Mouse (Mus musculus) embryonic facial prominence, embryonic 13.5 days (tissue): Measurements from ENCODE around the gene Rnf148. TPM values are rescaled to one million over a fixed set of nuclear protein-coding genes. Genes with fewer than 3 reads are reported as not detected.

Experiments
- ATAC-seq: fragments of 200-750 bp; cut with Nextera tagmentation; 2 replicates; pipeline ENCODE4 v1.8.0; 2017; ENCODE audit warnings: low read depth; ENCODE audit not compliant: insufficient number of reproducible peaks, insufficient read depth, low FRiP score, low TSS enrichment
- H3K27ac ChIP-seq: fragments of 300-500 bp; sonication (generic); 2 replicates; pipeline ENCODE4 v1.5.1; 2015; ENCODE audit warnings: moderate library complexity, mild to moderate bottlenecking, inconsistent platforms
- H3K27me3 ChIP-seq: fragments of 300-500 bp; sonication (generic); 2 replicates; pipeline ENCODE4 v1.6.1; 2015; ENCODE audit warnings: mild to moderate bottlenecking, inconsistent platforms
- H3K36me3 ChIP-seq: fragments of 300-500 bp; sonication (generic); 2 replicates; pipeline ENCODE4 v1.6.1; 2015; ENCODE audit warnings: mild to moderate bottlenecking, inconsistent platforms
- H3K4me1 ChIP-seq: fragments of 300-500 bp; sonication (generic); 2 replicates; pipeline ENCODE4 v1.6.1; 2015; ENCODE audit warnings: inconsistent platforms
- H3K4me2 ChIP-seq: fragments of 300-500 bp; sonication (generic); 2 replicates; pipeline ENCODE4 v1.6.1; 2015; ENCODE audit warnings: moderate library complexity, mild to moderate bottlenecking, inconsistent platforms
- H3K4me3 ChIP-seq: fragments of 300-500 bp; sonication (generic); 2 replicates; pipeline ENCODE4 v1.5.1; 2015; ENCODE audit warnings: mild to moderate bottlenecking, inconsistent platforms
- H3K9ac ChIP-seq: fragments of 300-500 bp; sonication (generic); 2 replicates; pipeline ENCODE4 v1.6.1; 2015; ENCODE audit warnings: mild to moderate bottlenecking, inconsistent platforms
- H3K9me3 ChIP-seq: fragments of 300-500 bp; sonication (generic); 2 replicates; pipeline ENCODE4 v1.6.1; 2016; ENCODE audit warnings: inconsistent platforms
- WGBS: fragments of 180-500 bp; shearing (Covaris S2); methylation state at CpG from one replicate; pipeline ENCODE4 v1.1.7; 2015; ENCODE audit warnings: mixed read lengths; 5-methylcytosine and 5-hydroxymethylcytosine counted together
- polyA plus RNA-seq: library from polyadenylated mRNA; unstranded; fragments of >200 nt; fragmentation: Nextera tagmentation; extraction: Ambion mirVana; gene quantifications from 2 replicates; pipeline ENCODE4 v1.2.1, GENCODE M21; 2015

Rnf148 gene
- not detected in 2 replicates for polyA plus RNA-seq

DNA sequence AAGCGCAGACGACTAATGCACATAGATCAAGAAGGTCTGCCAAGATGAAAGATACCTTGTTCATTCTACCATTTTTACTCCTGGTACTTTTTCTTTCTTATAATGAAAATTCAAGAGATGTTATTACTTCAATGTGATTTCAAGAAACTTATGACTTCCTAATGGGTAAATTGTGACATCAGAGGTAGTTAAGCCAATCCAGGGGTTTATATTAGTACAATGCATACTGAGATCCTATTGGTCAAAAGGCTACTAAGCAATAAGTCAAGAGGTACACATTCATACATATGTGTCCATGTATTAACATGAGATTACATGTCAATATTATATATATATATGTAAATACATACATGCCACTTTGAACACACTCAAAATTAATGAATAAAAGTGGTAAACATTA is at the start of gene Rnf148:
Rnf148 (minus strand) TSS at position 101 of the 400 bp plus-strand sequence.
- Histone ChIP-seq H3K4me3 (no peak within 1 kb of the TSS), H3K27me3 (no peaks in the 10 kb centered on the region), H3K4me2 (no peak within 1 kb of the TSS), H3K9ac (no peak within 1 kb of the TSS), H3K9me3 (no peaks in the 10 kb centered on the region), H3K4me1 (no peaks in the 10 kb centered on the region), H3K36me3 (no peaks in the 10 kb centered on the region), H3K27ac (no peak within 1 kb of the TSS)
- WGBS, result 86% methylated on average over 2 of the region's 2 CpGs
- no peak for ATAC-seq

GRCm38 (mm10) chr6:23700879-23701278 is 45.9 kb upstream of the Rnf148 start:
- Histone ChIP-seq H3K36me3 (no peaks in the 10 kb centered on the region), H3K4me2 (no peak overlapping the region), H3K27ac (no peak overlapping the region), H3K9ac (no peak overlapping the region), H3K4me3 (no peak overlapping the region), H3K27me3 (no peaks in the 10 kb centered on the region), H3K4me1 (no peaks in the 10 kb centered on the region), H3K9me3 (no peaks in the 10 kb centered on the region)
- no peak for ATAC-seq
- WGBS, result 75% methylated on average over 3 of the region's 3 CpGs

- Histone ChIP-seq H3K4me1 (no peaks in the 10 kb centered on the region), H3K36me3 (no peaks in the 10 kb centered on the region), H3K27me3 (no peaks in the 10 kb centered on the region), H3K4me3 (no peak overlapping the region), H3K4me2 (no peak overlapping the region), H3K27ac (no peak overlapping the region), H3K9ac (no peak overlapping the region), H3K9me3 (no peaks in the 10 kb centered on the region)
- ATAC-seq, result no peak
- 54% methylated on average over 1 of the region's 1 CpGs for WGBS
These were observed 23.2 kb upstream of the Rnf148 start for GRCm38 (mm10) chr6:23678172-23678571.

- no peak within 1 kb of the TSS for H3K4me2 ChIP-seq
- no peak within 1 kb of the TSS for H3K4me3 ChIP-seq
- no peaks in the 10 kb centered on the region for H3K27me3 ChIP-seq
- H3K27ac ChIP-seq, result no peak within 1 kb of the TSS
- 82% methylated on average over 2 of the region's 2 CpGs for WGBS
- H3K9ac ChIP-seq, result no peak within 1 kb of the TSS
- H3K4me1 ChIP-seq, result no peaks in the 10 kb centered on the region
- ATAC-seq, result no peak
- H3K9me3 ChIP-seq, result no peaks in the 10 kb centered on the region
- H3K36me3 ChIP-seq, result no peaks in the 10 kb centered on the region
These were observed 4.7 kb downstream of the Rnf148 start, which contains the start of gene Rnf133 for GRCm38 (mm10) chr6:23650205-23650604. TSS of gene Rnf133 (minus strand) at chr6:23650305.

- Histone ChIP-seq H3K4me2 (no peak overlapping the region), H3K9ac (no peak overlapping the region), H3K27ac (no peak overlapping the region), H3K4me1 (no peaks in the 10 kb centered on the region), H3K27me3 (no peaks in the 10 kb centered on the region), H3K9me3 (no peaks in the 10 kb centered on the region), H3K4me3 (no peak overlapping the region), H3K36me3 (no peaks in the 10 kb centered on the region)
- 81% methylated on average over 8 of the region's 8 CpGs for WGBS
- no peak for ATAC-seq
These were observed 6.2 kb downstream of the Rnf148 start for GRCm38 (mm10) chr6:23648732-23649131.

GRCm38 (mm10) chr6:23647627-23648247 is 7.2 kb downstream of the Rnf148 start:
- ATAC-seq, result no peak
- Histone ChIP-seq H3K4me2 (no peak overlapping the region), H3K36me3 (no peaks in the 10 kb centered on the region), H3K27me3 (no peaks in the 10 kb centered on the region), H3K9ac (no peak overlapping the region), H3K4me1 (no peaks in the 10 kb centered on the region), H3K27ac (no peak overlapping the region), H3K9me3 (no peaks in the 10 kb centered on the region), H3K4me3 (no peak overlapping the region)
- 71% methylated on average over 7 of the region's 7 CpGs for WGBS

GRCm38 (mm10) chr6:23637081-23637480 is 17.9 kb downstream of the Rnf148 start:
- WGBS, result 71% methylated on average over 3 of the region's 3 CpGs
- Histone ChIP-seq H3K4me2 (no peak overlapping the region), H3K4me3 (no peak overlapping the region), H3K9me3 (no peaks in the 10 kb centered on the region), H3K4me1 (no peaks in the 10 kb centered on the region), H3K9ac (no peak overlapping the region), H3K27ac (no peak overlapping the region), H3K27me3 (no peaks in the 10 kb centered on the region), H3K36me3 (no peaks in the 10 kb centered on the region)
- no peak for ATAC-seq

- H3K4me1 ChIP-seq, result no peaks in the 10 kb centered on the region
- H3K36me3 ChIP-seq, result no peaks in the 10 kb centered on the region
- H3K27me3 ChIP-seq, result no peaks in the 10 kb centered on the region
- H3K9ac ChIP-seq, result no peak overlapping the region
- H3K4me3 ChIP-seq, result no peak overlapping the region
- WGBS, result 84% methylated on average over 3 of the region's 3 CpGs
- no peak overlapping the region for H3K4me2 ChIP-seq
- no peak overlapping the region for H3K27ac ChIP-seq
- H3K9me3 ChIP-seq, result no peaks in the 10 kb centered on the region
- no peak for ATAC-seq
These were observed 19.7 kb downstream of the Rnf148 start for GRCm38 (mm10) chr6:23635208-23635607.

GRCm38 (mm10) chr6:23634016-23634415 is 20.9 kb downstream of the Rnf148 start:
- ATAC-seq, result no peak
- Histone ChIP-seq H3K4me2 (no peak overlapping the region), H3K36me3 (no peaks in the 10 kb centered on the region), H3K27ac (no peak overlapping the region), H3K9me3 (no peaks in the 10 kb centered on the region), H3K9ac (no peak overlapping the region), H3K4me1 (no peaks in the 10 kb centered on the region), H3K27me3 (no peaks in the 10 kb centered on the region), H3K4me3 (no peak overlapping the region)
- 77% methylated on average over 9 of the region's 9 CpGs for WGBS

DNA sequence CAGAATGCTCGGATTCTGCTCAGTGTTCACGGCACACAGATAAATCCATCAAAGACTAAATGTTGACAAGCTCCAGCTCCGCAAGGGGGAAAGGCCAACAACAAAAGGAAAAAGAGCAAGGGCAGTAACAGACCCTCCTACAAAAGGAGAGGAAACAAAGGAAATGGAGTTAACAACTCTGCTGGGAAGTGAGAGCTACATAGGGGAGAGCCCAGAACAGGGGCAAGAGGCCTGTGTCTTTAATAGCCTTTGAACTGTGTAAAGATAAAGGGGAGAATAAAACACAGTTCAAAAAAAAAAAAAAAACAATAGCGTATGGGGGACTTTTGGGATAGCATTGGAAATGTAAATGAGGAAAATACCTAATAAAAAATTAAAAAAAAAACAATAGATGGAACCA is 24.5 kb downstream of the Rnf148 start:
- no peak for ATAC-seq
- Histone ChIP-seq H3K27ac (no peak overlapping the region), H3K4me2 (no peak overlapping the region), H3K9ac (no peak overlapping the region), H3K36me3 (no peaks in the 10 kb centered on the region), H3K4me3 (no peak overlapping the region), H3K4me1 (no peaks in the 10 kb centered on the region), H3K27me3 (no peaks in the 10 kb centered on the region), H3K9me3 (no peaks in the 10 kb centered on the region)
- WGBS, result 53% methylated on average over 4 of the region's 4 CpGs
